Mouse (Mus musculus) C2C12 (cell line): ENCODE results near the gene Gm3045.

Experiments used
- CEBPB ChIP-seq: IDR thresholded peaks from one replicate; pipeline ENCODE4 v1.6.1; 2011; ENCODE audit warnings: low read depth, mild to moderate bottlenecking, control low read depth, moderate library complexity
- CTCF ChIP-seq: IDR thresholded peaks from one replicate; pipeline ENCODE4 v1.5.1; 2011; ENCODE audit not compliant: control insufficient read depth, insufficient read depth, insufficient read length
- FOSL1 ChIP-seq: IDR thresholded peaks from one replicate; pipeline ENCODE4 v1.8.0; 2011; ENCODE audit warnings: mild to moderate bottlenecking, low read length; ENCODE audit not compliant: poor library complexity, insufficient read depth, severe bottlenecking
- MAX ChIP-seq: IDR thresholded peaks from one replicate; pipeline ENCODE4 v1.6.1; 2011; ENCODE audit warnings: mild to moderate bottlenecking, control low read depth
- USF1 ChIP-seq: IDR thresholded peaks from one replicate; pipeline ENCODE4 v1.6.1; 2011; ENCODE audit warnings: low read depth, mild to moderate bottlenecking, control low read depth, moderate library complexity

DNA sequence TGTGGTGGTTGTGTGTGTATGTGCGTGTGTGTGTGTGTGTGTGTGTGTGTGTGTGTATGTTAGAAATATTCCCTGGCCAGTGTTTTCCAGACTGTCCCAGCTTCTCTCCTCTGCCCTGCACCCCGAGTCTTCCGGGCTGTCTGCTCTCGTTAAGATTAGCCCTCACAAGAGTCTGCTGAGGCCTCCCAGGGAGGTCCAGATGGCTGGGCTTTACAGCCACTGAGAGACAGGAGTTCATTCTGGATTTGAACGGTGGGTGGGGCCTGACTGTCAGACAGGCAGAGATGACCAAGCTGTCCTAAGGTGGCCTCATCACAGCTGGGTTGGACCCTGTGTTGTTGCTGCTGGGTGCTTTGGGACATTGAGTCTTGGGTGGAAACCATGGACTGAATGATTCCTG lies 28.8 kb upstream of the Gm3045 start:
- TF ChIP-seq CTCF (no peak), USF1 (no peak), MAX (no peak), CEBPB (no peak), FOSL1 (no peak)
